Mouse (Mus musculus): ENCODE results near the gene Med12. TPM values are rescaled to one million over a fixed set of nuclear protein-coding genes. Genes with fewer than 3 reads are reported as not detected.

The Med12 gene
- polyA plus RNA-seq (2012; rRNA removed) = 109 and 128 TPM in 2 replicates

GRCm38 (mm10) chrX:101273875-101274738 is at the start of gene Med12:
Gene Med12, plus strand, starts transcription at chrX:101274030.
- 23% methylated on average over 53 of the region's 54 CpGs for WGBS
- peak; percentile 79 for DNase-seq
- Histone ChIP-seq H3K4me3 (replicated peaks; ENCODE audit: extremely low read depth, low read depth, low read length) (peak within 1 kb of the TSS; percentile 67), H3K4me1 (ENCODE audit: control insufficient read depth, insufficient read depth, low read length) (no peaks in the 10 kb centered on the region)
- TF ChIP-seq POLR2A (IDR thresholded peaks at IDR 0.05; ENCODE audit: borderline replicate concordance, extremely low read depth, low read depth, low read length) = 0 out of 2 replicates have a peak, but pooled peaks have one; percentile 9
- TF ChIP-seq CTCF (IDR thresholded peaks at IDR 0.05; ENCODE audit: insufficient read depth, low read length) = no peak

- Histone ChIP-seq H3K4me1 (ENCODE audit: control insufficient read depth, insufficient read depth, low read length) (no peaks in the 10 kb centered on the region), H3K4me3 (replicated peaks; ENCODE audit: extremely low read depth, low read depth, low read length) (no peak overlapping the region)
- 30% methylated on average over 1 of the region's 1 CpGs for WGBS
- no peak for DNase-seq
- no peak for TF ChIP-seq CTCF (IDR thresholded peaks at IDR 0.05; ENCODE audit: insufficient read depth, low read length)
- TF ChIP-seq POLR2A (IDR thresholded peaks at IDR 0.05; ENCODE audit: borderline replicate concordance, extremely low read depth, low read depth, low read length) = no peak
Observed at GRCm38 (mm10) chrX:101245011-101245410, 28.8 kb upstream of the Med12 start.

- DNase-seq = peak; percentile 74
- TF ChIP-seq POLR2A (IDR thresholded peaks at IDR 0.05; ENCODE audit: borderline replicate concordance, extremely low read depth, low read depth, low read length) = peak; percentile 62; the same call in 1 of the 2 replicates
- no peak for TF ChIP-seq CTCF (IDR thresholded peaks at IDR 0.05; ENCODE audit: insufficient read depth, low read length)
- H3K4me1 ChIP-seq (ENCODE audit: control insufficient read depth, insufficient read depth, low read length) = peaks cover 5% of the 10 kb centered on the region; the same call in 1 of the 2 replicates
- 33% methylated on average over 47 of the region's 47 CpGs for WGBS
- peak within 1 kb of the TSS; percentile 84 for H3K4me3 ChIP-seq (replicated peaks; ENCODE audit: extremely low read depth, low read depth, low read length)
Observed at GRCm38 (mm10) chrX:101253952-101254729, 19.7 kb upstream of the Med12 start, which contains the start of gene Foxo4. Gene Foxo4, plus strand, starts transcription at chrX:101254528.

- TF ChIP-seq CTCF (IDR thresholded peaks at IDR 0.05; ENCODE audit: insufficient read depth, low read length) (no peak), POLR2A (IDR thresholded peaks at IDR 0.05; ENCODE audit: borderline replicate concordance, extremely low read depth, low read depth, low read length) (no peak)
- no peak for DNase-seq
- Histone ChIP-seq H3K4me3 (replicated peaks; ENCODE audit: extremely low read depth, low read depth, low read length) (peak overlapping the region; percentile 84), H3K4me1 (ENCODE audit: control insufficient read depth, insufficient read depth, low read length) (peaks cover 5% of the 10 kb centered on the region; the same call in 1 of the 2 replicates)
- WGBS = 26% methylated on average over 26 of the region's 26 CpGs
Observed at GRCm38 (mm10) chrX:101254740-101255139, 19.1 kb upstream of the Med12 start.

- no peak for TF ChIP-seq CTCF (IDR thresholded peaks at IDR 0.05; ENCODE audit: insufficient read depth, low read length)
- no peak for TF ChIP-seq POLR2A (IDR thresholded peaks at IDR 0.05; ENCODE audit: borderline replicate concordance, extremely low read depth, low read depth, low read length)
- Histone ChIP-seq H3K4me3 (replicated peaks; ENCODE audit: extremely low read depth, low read depth, low read length) (no peak overlapping the region), H3K4me1 (ENCODE audit: control insufficient read depth, insufficient read depth, low read length) (peaks cover 5% of the 10 kb centered on the region; the same call in 1 of the 2 replicates)
- no peak for DNase-seq
- 74% methylated on average over 13 of the region's 13 CpGs for WGBS
Observed at GRCm38 (mm10) chrX:101256603-101257002, 17.2 kb upstream of the Med12 start.

GRCm38 (mm10) chrX:101260441-101261325 is 13.1 kb upstream of the Med12 start:
- no peak for DNase-seq
- WGBS = 44% methylated on average over 13 of the region's 13 CpGs
- H3K4me1 ChIP-seq (ENCODE audit: control insufficient read depth, insufficient read depth, low read length) = no peaks in the 10 kb centered on the region
- TF ChIP-seq CTCF (IDR thresholded peaks at IDR 0.05; ENCODE audit: insufficient read depth, low read length) = no peak
- TF ChIP-seq POLR2A (IDR thresholded peaks at IDR 0.05; ENCODE audit: borderline replicate concordance, extremely low read depth, low read depth, low read length) = no peak
- no peak overlapping the region for H3K4me3 ChIP-seq (replicated peaks; ENCODE audit: extremely low read depth, low read depth, low read length)

- no peak within 1 kb of the TSS for H3K4me3 ChIP-seq (replicated peaks; ENCODE audit: extremely low read depth, low read depth, low read length)
- H3K4me1 ChIP-seq (ENCODE audit: control insufficient read depth, insufficient read depth, low read length) = no peaks in the 10 kb centered on the region; the same call in 1 of the 2 replicates
- TF ChIP-seq POLR2A (IDR thresholded peaks at IDR 0.05; ENCODE audit: borderline replicate concordance, extremely low read depth, low read depth, low read length) (no peak), CTCF (IDR thresholded peaks at IDR 0.05; ENCODE audit: insufficient read depth, low read length) (no peak)
- DNase-seq = no peak
- 57% methylated on average over 1 of the region's 1 CpGs for WGBS
Observed at GRCm38 (mm10) chrX:101263892-101264291, 9.9 kb upstream of the Med12 start, which contains the start of gene Gm614. Gene Gm614, minus strand, starts transcription at chrX:101263992.

GRCm38 (mm10) chrX:101266631-101267030 is 7.2 kb upstream of the Med12 start:
- WGBS = 86% methylated on average over 6 of the region's 6 CpGs
- no peak for DNase-seq
- no peak for TF ChIP-seq POLR2A (IDR thresholded peaks at IDR 0.05; ENCODE audit: borderline replicate concordance, extremely low read depth, low read depth, low read length)
- TF ChIP-seq CTCF (IDR thresholded peaks at IDR 0.05; ENCODE audit: insufficient read depth, low read length) = no peak

More at GRCm38 (mm10) chrX:101266631-101267030, 7.2 kb upstream of the Med12 start:
- H3K4me1 ChIP-seq (ENCODE audit: control insufficient read depth, insufficient read depth, low read length) = no peaks in the 10 kb centered on the region; the same call in 1 of the 2 replicates
- H3K4me3 ChIP-seq (replicated peaks; ENCODE audit: extremely low read depth, low read depth, low read length) = peak overlapping the region; percentile 36
